In genomic region chr13:53704104-53704503, GRCm38 (mm10) we compare ENCODE assay signal across 23 mouse cellular contexts.
DNase-seq lines count a peak whose midpoint lies in the region; ATAC-seq and TF ChIP-seq lines count a peak whose summit lies in the region.
"Had no signal": no experiment of that assay in that cellular context is flagged by ENCODE, and none has a peak within 500 bp of the region (broad histone marks: within the 10 kb centered on the region; RNA-seq: fewer than 3 reads in every experiment).

No protein-coding gene starts in this region.

- no peak overlapping the region for H3K9ac ChIP-seq in midbrain, embryonic 11.5 days (ENCODE audit: low read length)
- H3K9ac ChIP-seq in midbrain, embryonic 13.5 days (replicated peaks): no peak overlapping the region
- H3K9ac ChIP-seq: embryonic facial prominence, embryonic 13.5 days; embryonic facial prominence, embryonic 15.5 days; forebrain, embryonic 12.5 days had no signal

- H3K4me2 ChIP-seq in midbrain, embryonic 11.5 days: no peak overlapping the region
- no peak overlapping the region for H3K4me2 ChIP-seq in midbrain, embryonic 13.5 days (replicated peaks)
- H3K4me2 ChIP-seq: embryonic facial prominence, embryonic 13.5 days; embryonic facial prominence, embryonic 15.5 days; forebrain, embryonic 12.5 days had no signal

- H3K27me3 ChIP-seq in midbrain, embryonic 11.5 days (ENCODE audit: control insufficient read depth, insufficient read depth, low read length): no peaks in the 10 kb centered on the region
- no peaks in the 10 kb centered on the region for H3K27me3 ChIP-seq in midbrain, embryonic 13.5 days
- H3K27me3 ChIP-seq: embryonic facial prominence, embryonic 15.5 days had no signal

- no peak overlapping the region for H3K4me3 ChIP-seq in midbrain, embryonic 11.5 days (ENCODE audit: low read depth, low read length)
- no peak overlapping the region for H3K4me3 ChIP-seq in midbrain, embryonic 13.5 days (replicated peaks)
- no peak overlapping the region for H3K4me3 ChIP-seq in left cerebral cortex, adult 2 months
- H3K4me3 ChIP-seq: embryonic facial prominence, embryonic 13.5 days; embryonic facial prominence, embryonic 15.5 days; erythroblast, embryonic 14.5 days; forebrain, embryonic 10.5 days; forebrain, embryonic 12.5 days had no signal

- WGBS in midbrain, embryonic 11.5 days: 86% methylated on average over 11 of the region's 11 CpGs
- WGBS in midbrain, embryonic 13.5 days: 93% methylated on average over 11 of the region's 11 CpGs

- ATAC-seq in midbrain, embryonic 11.5 days (ENCODE audit: low FRiP score): no peak
- ATAC-seq in midbrain, embryonic 13.5 days: no peak
- ATAC-seq: forebrain, embryonic 14.5 days; forebrain, embryonic 16.5 days had no signal

- TF ChIP-seq CTCF in left cerebral cortex, adult 2 months (IDR thresholded peaks at IDR 0.05): no peak

- no peaks in the 10 kb centered on the region for H3K9me3 ChIP-seq in midbrain, embryonic 11.5 days (ENCODE audit: control insufficient read depth, low read length)
- no peaks in the 10 kb centered on the region for H3K9me3 ChIP-seq in midbrain, embryonic 13.5 days
- H3K9me3 ChIP-seq: embryonic facial prominence, embryonic 13.5 days; embryonic facial prominence, embryonic 15.5 days; forebrain, embryonic 10.5 days; forebrain, embryonic 12.5 days had no signal

- no peaks in the 10 kb centered on the region for H3K36me3 ChIP-seq in midbrain, embryonic 11.5 days (ENCODE audit: control insufficient read depth, insufficient read depth, low read length)
- H3K36me3 ChIP-seq in midbrain, embryonic 13.5 days: no peaks in the 10 kb centered on the region
- H3K36me3 ChIP-seq: embryonic facial prominence, embryonic 13.5 days; embryonic facial prominence, embryonic 15.5 days; forebrain, embryonic 10.5 days; forebrain, embryonic 12.5 days had no signal

- no peaks in the 10 kb centered on the region for H3K4me1 ChIP-seq in midbrain, embryonic 11.5 days (ENCODE audit: control insufficient read depth, insufficient read depth, low read length)
- peaks cover 2% of the 10 kb centered on the region; the same call in 1 of the 2 replicates for H3K4me1 ChIP-seq in midbrain, embryonic 13.5 days (replicated peaks)

- intact Hi-C loops in left cerebral cortex, adult 2 months (cut with DNase I): no loop called here

- no peak overlapping the region for H3K27ac ChIP-seq in midbrain, embryonic 11.5 days (ENCODE audit: low read depth, low read length)
- H3K27ac ChIP-seq in midbrain, embryonic 13.5 days: no peak overlapping the region
- no peak overlapping the region for H3K27ac ChIP-seq in left cerebral cortex, adult 2 months
- H3K27ac ChIP-seq: embryonic facial prominence, embryonic 13.5 days; embryonic facial prominence, embryonic 15.5 days; forebrain, embryonic 10.5 days; forebrain, embryonic 12.5 days had no signal

- peak; percentile 67 for DNase-seq in midbrain, embryonic 11.5 days (ENCODE audit: low spot score, missing footprints)
- DNase-seq in 416B (ENCODE audit: low read depth) (peak; percentile 35), ES-CJ7 (ENCODE audit: low read depth, low spot score) (peak; percentile 24), ZHBTc4 (ENCODE audit: low read depth, low spot score) (peak; percentile 34)
- DNase-seq in adrenal gland, postnatal 36 days: no peak
- DNase-seq in left cerebral cortex, adult 2 months (ENCODE audit: extremely low spot score in 1 of 2, low spot score in 2 of 2): no peak
- DNase-seq: adrenal gland, adult 2 months; adrenal gland, postnatal 10 days; adrenal gland, postnatal 25 days; cerebellum, adult 11-12 months; cerebellum, adult 2 months; cerebellum, adult 9-10 months; cerebellum, postnatal 10 days; cerebellum, postnatal 25 days; embryo, embryonic 11 days had no signal

Comparison
In these comparisons a context has a peak if more than half of its experiments do, and no peak if none do; other contexts are left out.
1. DNase-seq: peak in midbrain, embryonic 11.5 days (single experiment), 416B (single experiment), ES-CJ7 (single experiment) and ZHBTc4 (single experiment); none in adrenal gland, postnatal 36 days (0 of 2) and left cerebral cortex, adult 2 months (0 of 2).